Mouse (Mus musculus) MEL (cell line): ENCODE measurements around the gene Ankrd36. TPM values are rescaled to one million over a fixed set of nuclear protein-coding genes. Genes with fewer than 3 reads are reported as not detected.

Source experiments
- DNase-seq: peaks from one replicate; pipeline ENCODE4 v3.0.0; 2011; ENCODE audit warnings: low read depth, low spot score
- H3K27ac ChIP-seq: 2 replicates; pipeline ENCODE4 v1.5.1; 2012; ENCODE audit warnings: low read depth, mild to moderate bottlenecking, control low read depth, low read length, moderate library complexity; ENCODE audit not compliant: control insufficient read depth
- H3K27me3 ChIP-seq, 2 experiments: fragments of 150-350 bp in 1 of 2; sonication (generic) in 1 of 2; 2 replicates each; pipeline ENCODE4 v1.6.1; 2012; ENCODE audit warnings: low read length in 2 of 2, mild to moderate bottlenecking in 2 of 2, improper control_type of control experiment in 1 of 2, moderate library complexity in 1 of 2; ENCODE audit not compliant: insufficient read depth in 2 of 2, control insufficient read depth in 1 of 2
- H3K36me3 ChIP-seq, 2 experiments: 2 replicates each; pipeline ENCODE4 v1.6.1; 2012 to 2014; ENCODE audit warnings: low read length in 2 of 2, improper control_type of control experiment in 1 of 2, inconsistent platforms in 1 of 2, mild to moderate bottlenecking in 1 of 2; ENCODE audit not compliant: insufficient read depth in 2 of 2, control insufficient read depth in 1 of 2
- H3K4me1 ChIP-seq, 2 experiments: fragments of 150-350 bp in 1 of 2; sonication (generic) in 1 of 2; 2 replicates each; pipeline ENCODE4 v1.6.1; 2012; ENCODE audit warnings: low read length in 2 of 2, improper control_type of control experiment in 1 of 2, mild to moderate bottlenecking in 1 of 2; ENCODE audit not compliant: insufficient read depth in 2 of 2, control insufficient read depth in 1 of 2
- H3K4me3 ChIP-seq, 2 experiments: fragments of 150-350 bp in 1 of 2; sonication (generic) in 1 of 2; 2 replicates each; pipeline ENCODE4 v1.5.1; 2012; ENCODE audit warnings: low read depth in 2 of 2, low read length in 2 of 2, mild to moderate bottlenecking in 2 of 2, moderate library complexity in 2 of 2, control low read depth in 1 of 2, improper control_type of control experiment in 1 of 2; ENCODE audit not compliant: control insufficient read depth in 1 of 2, insufficient read depth in 1 of 2
- H3K79me2 ChIP-seq: 2 replicates; pipeline ENCODE4 v1.6.1; 2012; ENCODE audit warnings: mild to moderate bottlenecking, low read length, moderate library complexity; ENCODE audit not compliant: control insufficient read depth, poor library complexity, insufficient read depth
- H3K9ac ChIP-seq: 2 replicates; pipeline ENCODE4 v1.6.1; 2012; ENCODE audit warnings: low read depth, mild to moderate bottlenecking, control low read depth, low read length, moderate library complexity; ENCODE audit not compliant: control insufficient read depth, poor library complexity, severe bottlenecking
- H3K9me3 ChIP-seq: fragments of 150-350 bp; sonication (generic); replicated peaks from 2 replicates; pipeline ENCODE4 v1.6.1; 2012; ENCODE audit warnings: mild to moderate bottlenecking, low read length, improper control_type of control experiment, moderate library complexity; ENCODE audit not compliant: insufficient read depth
- BHLHE40 ChIP-seq: IDR thresholded peaks from 2 replicates; pipeline ENCODE4 v1.6.1; 2012; ENCODE audit warnings: low read depth, mild to moderate bottlenecking, inconsistent platforms, low read length, improper control_type of control experiment, borderline replicate concordance
- CHD1 ChIP-seq: IDR thresholded peaks from 2 replicates; pipeline ENCODE4 v1.6.1; 2012; ENCODE audit warnings: low read depth, mild to moderate bottlenecking, inconsistent platforms, low read length, improper control_type of control experiment
- CTCF ChIP-seq, 3 experiments: IDR thresholded peaks in 2 of 3; conservative IDR thresholded peaks in 1 of 3; 2 replicates each; pipeline ENCODE4 v1.5.1; 2011 to 2012; ENCODE audit warnings: low read length in 3 of 3, low read depth in 2 of 3, mild to moderate bottlenecking in 2 of 3, improper control_type of control experiment in 1 of 3, inconsistent platforms in 1 of 3, mixed read lengths in 1 of 3, moderate library complexity in 1 of 3; ENCODE audit not compliant: control insufficient read depth in 1 of 3, insufficient read depth in 1 of 3, poor library complexity in 1 of 3, severe bottlenecking in 1 of 3
- E2F4 ChIP-seq: IDR thresholded peaks from 2 replicates; pipeline ENCODE4 v1.6.1; 2011; ENCODE audit warnings: low read depth, low read length, improper control_type of control experiment, borderline replicate concordance
- ETS1 ChIP-seq: IDR thresholded peaks from 2 replicates; pipeline ENCODE4 v1.6.1; 2012; ENCODE audit warnings: low read depth, mild to moderate bottlenecking, inconsistent platforms, low read length, improper control_type of control experiment, moderate library complexity
- GABPA ChIP-seq: IDR thresholded peaks from 2 replicates; pipeline ENCODE4 v1.6.1; 2012; ENCODE audit warnings: low read depth, mild to moderate bottlenecking, inconsistent platforms, low read length, improper control_type of control experiment, moderate library complexity
- GATA1 ChIP-seq: IDR thresholded peaks from 2 replicates; pipeline ENCODE4 v1.6.1; 2011; ENCODE audit warnings: low read depth, low read length, improper control_type of control experiment
- KAT2A ChIP-seq: conservative IDR thresholded peaks from 2 replicates; pipeline ENCODE4 v1.6.1; 2012; ENCODE audit warnings: low read depth, low read length, improper control_type of control experiment, inconsistent platforms
- MYB ChIP-seq: IDR thresholded peaks from 2 replicates; pipeline ENCODE4 v1.6.1; 2011; ENCODE audit warnings: mild to moderate bottlenecking, low read depth, low read length, improper control_type of control experiment
- POLR2A ChIP-seq, 2 experiments: IDR thresholded peaks; 2 replicates each; pipeline ENCODE4 v1.6.1; 2011 to 2012; ENCODE audit warnings: low read length in 2 of 2, mild to moderate bottlenecking in 2 of 2, control low read depth in 1 of 2, improper control_type of control experiment in 1 of 2, low read depth in 1 of 2, moderate library complexity in 1 of 2; ENCODE audit not compliant: control insufficient read depth in 1 of 2, insufficient read depth in 1 of 2, poor library complexity in 1 of 2
- TCF12 ChIP-seq: IDR thresholded peaks from 2 replicates; pipeline ENCODE4 v1.6.1; 2014; ENCODE audit warnings: low read depth, mild to moderate bottlenecking, inconsistent platforms, low read length, improper control_type of control experiment, moderate library complexity
- USF1 ChIP-seq: IDR thresholded peaks from 2 replicates; pipeline ENCODE4 v1.6.1; 2014; ENCODE audit warnings: low read depth, mild to moderate bottlenecking, inconsistent platforms, low read length, improper control_type of control experiment, moderate library complexity
- ZC3H11A ChIP-seq: IDR thresholded peaks from 2 replicates; pipeline ENCODE4 v1.6.1; 2012; ENCODE audit warnings: low read depth, mild to moderate bottlenecking, inconsistent platforms, low read length, improper control_type of control experiment
- ZKSCAN1 ChIP-seq: IDR thresholded peaks from 2 replicates; pipeline ENCODE4 v1.6.1; 2012; ENCODE audit warnings: low read depth, mild to moderate bottlenecking, inconsistent platforms, low read length, improper control_type of control experiment, moderate library complexity
- ZNF384 ChIP-seq: IDR thresholded peaks from 2 replicates; pipeline ENCODE4 v1.6.1; 2012; ENCODE audit warnings: low read depth, mild to moderate bottlenecking, inconsistent platforms, low read length, improper control_type of control experiment
- polyA plus RNA-seq, 2 experiments: library from polyadenylated mRNA; stranded (reverse) in 1 of 2; unstranded in 1 of 2; fragments of >175 nt in 1 of 2; fragments of >200 nt in 1 of 2; gene quantifications; 2 replicates each; pipeline versions ENCODE4 v1.2.1 to v1.2.4; 2012; ENCODE audit warnings: low replicate concordance in 2 of 2, low read depth in 1 of 2; ENCODE audit not compliant: insufficient read length in 2 of 2, insufficient read depth in 1 of 2, missing spikeins in 1 of 2
- total RNA-seq: library from RNA; depleted of rRNA; stranded (reverse); fragments of 300-350 nt; gene quantifications from 2 replicates; pipeline ENCODE4 v1.2.3, GENCODE M21; 2012

Gene Ankrd36
- total and polyA plus RNA-seq, 3 experiments = 3.2 to 3.4 TPM; not detected in 1

- H3K27ac ChIP-seq = no peak overlapping the region
- no peak for DNase-seq
- H3K9ac ChIP-seq = no peak overlapping the region
- H3K36me3 ChIP-seq = peaks cover 0 to 15% of the 10 kb centered on the region in 2 experiments; a peak in 2 of 4 replicates
- H3K4me1 ChIP-seq = no peaks in the 10 kb centered on the region
- no peaks in the 10 kb centered on the region for H3K9me3 ChIP-seq
- no peaks in the 10 kb centered on the region for H3K27me3 ChIP-seq
- H3K4me3 ChIP-seq = no peak overlapping the region
- TF ChIP-seq GATA1 (no peak), TCF12 (no peak), USF1 (0 out of 2 replicates have a peak, but pooled peaks have one; percentile 20), E2F4 (no peak), ZC3H11A (no peak), CTCF (IDR thresholded peaks at IDR 0.05 in 2 of 3, conservative IDR thresholded peaks at IDR 0.05 in 1 of 3; ENCODE audit: control insufficient read depth in 1 of 3, insufficient read depth in 1 of 3, low read depth in 2 of 3, low read length in 3 of 3, poor library complexity in 1 of 3, severe bottlenecking in 1 of 3) (no peak), GABPA (no peak), ZKSCAN1 (no peak)
- H3K79me2 ChIP-seq = no peaks in the 10 kb centered on the region
These were observed 149.3 kb downstream of the Ankrd36 start for GRCm38 (mm10) chr11:5718611-5719354.

GRCm38 (mm10) chr11:5729582-5729981 is 160.1 kb downstream of the Ankrd36 start:
- DNase-seq = no peak
- TF ChIP-seq POLR2A (IDR thresholded peaks at IDR 0.05; ENCODE audit: control insufficient read depth in 1 of 2, insufficient read depth in 1 of 2, low read depth in 1 of 2, low read length in 2 of 2, poor library complexity in 1 of 2) = no peak
- TF ChIP-seq KAT2A = no peak
- TF ChIP-seq BHLHE40 = no peak
- TF ChIP-seq, all 39 proteins: peak for 0
- H3K79me2 ChIP-seq = peaks cover 21% of the 10 kb centered on the region; the same call in 1 of the 2 replicates
- peaks cover 0 to 5% of the 10 kb centered on the region in 2 experiments; a peak in 2 of 4 replicates for H3K36me3 ChIP-seq
- H3K27me3 ChIP-seq = no peaks in the 10 kb centered on the region
- no peak overlapping the region for H3K4me3 ChIP-seq
- H3K9me3 ChIP-seq = no peaks in the 10 kb centered on the region
- H3K4me1 ChIP-seq = no peaks in the 10 kb centered on the region
- H3K9ac ChIP-seq = no peak overlapping the region
- no peak overlapping the region for H3K27ac ChIP-seq

DNA sequence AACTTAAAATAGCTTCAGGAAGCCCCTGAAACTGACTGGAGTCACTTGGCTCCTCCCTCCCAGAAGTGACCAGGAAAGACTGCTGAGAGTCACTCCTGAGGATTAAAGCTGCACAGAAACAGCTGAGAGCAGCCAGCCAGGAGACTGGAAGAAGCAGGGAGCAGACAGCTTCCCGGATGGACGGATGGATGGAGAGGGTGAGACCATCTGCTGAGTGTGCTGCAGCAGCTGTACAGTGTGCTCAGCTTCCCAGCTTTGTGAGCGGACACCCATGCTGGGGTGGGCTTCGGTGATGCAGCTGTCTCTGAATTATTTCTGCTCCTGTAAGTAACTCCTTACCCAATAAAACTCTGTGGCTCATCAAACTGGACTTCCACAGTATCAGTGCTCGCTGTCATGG is 162.9 kb downstream of the Ankrd36 start:
- no peaks in the 10 kb centered on the region for H3K9me3 ChIP-seq
- no peak overlapping the region for H3K9ac ChIP-seq
- H3K4me3 ChIP-seq = no peak overlapping the region
- peaks cover 2 to 9% of the 10 kb centered on the region in 2 experiments for H3K36me3 ChIP-seq
- H3K4me1 ChIP-seq = peaks cover 3 to 5% of the 10 kb centered on the region in 2 experiments; a peak in 3 of 4 replicates
- no peak for DNase-seq
- no peaks in the 10 kb centered on the region for H3K27me3 ChIP-seq
- no peak overlapping the region for H3K27ac ChIP-seq
- TF ChIP-seq GATA1 (no peak), ZNF384 (no peak), CHD1 (no peak), ETS1 (no peak), MYB (no peak)
- peaks cover 32% of the 10 kb centered on the region; the same call in 1 of the 2 replicates for H3K79me2 ChIP-seq
